Mouse (Mus musculus): ENCODE measurements around the gene Dpep3. TPM values are rescaled to one million over a fixed set of nuclear protein-coding genes. Genes with fewer than 3 reads are reported as not detected.

The Dpep3 gene
- polyA plus RNA-seq, 1 experiment from 2014 or later, result not detected

GRCm38 (mm10) chr8:105961101-105961500 is 18.1 kb downstream of the Dpep3 start:
- no peak overlapping the region for H3K9ac ChIP-seq (replicated peaks; ENCODE audit: low read length)
- peaks cover 8% of the 10 kb centered on the region; the same call in 1 of the 2 replicates for H3K4me1 ChIP-seq (ENCODE audit: control insufficient read depth, insufficient read depth, low read length)
- no peak overlapping the region for H3K4me3 ChIP-seq (ENCODE audit: low read depth, low read length)
- 78% methylated on average over 14 of the region's 14 CpGs for WGBS
- H3K9me3 ChIP-seq (replicated peaks; ENCODE audit: control insufficient read depth, low read length), result no peaks in the 10 kb centered on the region
- no peaks in the 10 kb centered on the region; the same call in 1 of the 2 replicates for H3K36me3 ChIP-seq (replicated peaks; ENCODE audit: control insufficient read depth, insufficient read depth, low read depth, low read length)
- ATAC-seq (replicated peaks; ENCODE audit: insufficient number of reproducible peaks, low FRiP score, low TSS enrichment, low read depth), result no peak
- H3K27ac ChIP-seq (replicated peaks; ENCODE audit: low read depth, low read length), result no peak overlapping the region
- no peak overlapping the region for H3K4me2 ChIP-seq (ENCODE audit: low read depth, low read length)
- DNase-seq (ENCODE audit: low spot score), result no peak
- no peaks in the 10 kb centered on the region for H3K27me3 ChIP-seq (ENCODE audit: control insufficient read depth, insufficient read depth, low read length)

- no peak overlapping the region for H3K27ac ChIP-seq (replicated peaks; ENCODE audit: low read depth, low read length)
- no peak overlapping the region for H3K4me2 ChIP-seq (ENCODE audit: low read depth, low read length)
- 88% methylated on average over 7 of the region's 7 CpGs for WGBS
- no peaks in the 10 kb centered on the region for H3K9me3 ChIP-seq (replicated peaks; ENCODE audit: control insufficient read depth, low read length)
- DNase-seq (ENCODE audit: low spot score), result no peak
- H3K9ac ChIP-seq (replicated peaks; ENCODE audit: low read length), result no peak overlapping the region
- H3K27me3 ChIP-seq (ENCODE audit: control insufficient read depth, insufficient read depth, low read length), result no peaks in the 10 kb centered on the region
- H3K4me1 ChIP-seq (ENCODE audit: control insufficient read depth, insufficient read depth, low read length), result peaks cover under 1% of the 10 kb centered on the region; the same call in 1 of the 2 replicates
- ATAC-seq (replicated peaks; ENCODE audit: insufficient number of reproducible peaks, low FRiP score, low TSS enrichment, low read depth), result no peak
- H3K4me3 ChIP-seq (ENCODE audit: low read depth, low read length), result no peak overlapping the region
- H3K36me3 ChIP-seq (replicated peaks; ENCODE audit: control insufficient read depth, insufficient read depth, low read depth, low read length), result no peaks in the 10 kb centered on the region; the same call in 1 of the 2 replicates
Measured at GRCm38 (mm10) chr8:105959350-105959749, 19.9 kb downstream of the Dpep3 start.

- Histone ChIP-seq H3K4me1 (ENCODE audit: control insufficient read depth, insufficient read depth, low read length) (no peaks in the 10 kb centered on the region), H3K27ac (replicated peaks; ENCODE audit: low read depth, low read length) (no peak overlapping the region), H3K4me2 (ENCODE audit: low read depth, low read length) (no peak overlapping the region), H3K9ac (replicated peaks; ENCODE audit: low read length) (no peak overlapping the region), H3K9me3 (replicated peaks; ENCODE audit: control insufficient read depth, low read length) (no peaks in the 10 kb centered on the region), H3K27me3 (ENCODE audit: control insufficient read depth, insufficient read depth, low read length) (no peaks in the 10 kb centered on the region), H3K4me3 (ENCODE audit: low read depth, low read length) (no peak overlapping the region), H3K36me3 (replicated peaks; ENCODE audit: control insufficient read depth, insufficient read depth, low read depth, low read length) (no peaks in the 10 kb centered on the region; the same call in 1 of the 2 replicates)
- 51% methylated on average over 3 of the region's 4 CpGs for WGBS
- ATAC-seq (replicated peaks; ENCODE audit: insufficient number of reproducible peaks, low FRiP score, low TSS enrichment, low read depth), result no peak
- no peak for DNase-seq (ENCODE audit: low spot score)
Measured at GRCm38 (mm10) chr8:105957813-105958212, 21.4 kb downstream of the Dpep3 start.

DNA sequence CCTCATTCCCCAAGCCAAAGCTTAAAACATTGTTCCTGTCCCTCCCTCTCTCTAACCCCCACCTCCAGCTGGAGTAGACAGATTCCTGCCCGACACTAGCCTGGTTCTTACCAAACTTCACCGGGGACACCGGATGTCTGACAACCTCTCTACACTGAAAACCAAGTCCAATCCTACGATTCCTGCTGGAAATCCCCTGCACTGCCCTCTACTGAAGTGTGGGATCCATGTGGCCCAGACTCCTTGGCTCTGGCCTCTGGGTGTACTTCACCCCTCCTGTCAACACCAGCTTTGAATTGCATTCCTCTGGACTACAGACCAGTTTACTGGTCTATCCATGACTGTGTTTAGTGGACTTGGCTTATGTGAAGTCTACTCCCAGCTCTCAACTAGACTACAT is 22.7 kb downstream of the Dpep3 start:
- Histone ChIP-seq H3K4me2 (ENCODE audit: low read depth, low read length) (no peak overlapping the region), H3K4me1 (ENCODE audit: control insufficient read depth, insufficient read depth, low read length) (no peaks in the 10 kb centered on the region), H3K4me3 (ENCODE audit: low read depth, low read length) (no peak overlapping the region), H3K36me3 (replicated peaks; ENCODE audit: control insufficient read depth, insufficient read depth, low read depth, low read length) (no peaks in the 10 kb centered on the region; the same call in 1 of the 2 replicates), H3K27ac (replicated peaks; ENCODE audit: low read depth, low read length) (no peak overlapping the region), H3K27me3 (ENCODE audit: control insufficient read depth, insufficient read depth, low read length) (no peaks in the 10 kb centered on the region), H3K9me3 (replicated peaks; ENCODE audit: control insufficient read depth, low read length) (no peaks in the 10 kb centered on the region), H3K9ac (replicated peaks; ENCODE audit: low read length) (no peak overlapping the region)
- no peak for ATAC-seq (replicated peaks; ENCODE audit: insufficient number of reproducible peaks, low FRiP score, low TSS enrichment, low read depth)
- DNase-seq (ENCODE audit: low spot score), result no peak
- WGBS, result 91% methylated on average over 4 of the region's 4 CpGs

- Histone ChIP-seq H3K4me3 (ENCODE audit: low read depth, low read length) (no peak overlapping the region), H3K9me3 (replicated peaks; ENCODE audit: control insufficient read depth, low read length) (no peaks in the 10 kb centered on the region), H3K36me3 (replicated peaks; ENCODE audit: control insufficient read depth, insufficient read depth, low read depth, low read length) (no peaks in the 10 kb centered on the region; the same call in none of the 2 replicates), H3K9ac (replicated peaks; ENCODE audit: low read length) (no peak overlapping the region), H3K4me2 (ENCODE audit: low read depth, low read length) (no peak overlapping the region), H3K27me3 (ENCODE audit: control insufficient read depth, insufficient read depth, low read length) (no peaks in the 10 kb centered on the region), H3K4me1 (ENCODE audit: control insufficient read depth, insufficient read depth, low read length) (no peaks in the 10 kb centered on the region), H3K27ac (replicated peaks; ENCODE audit: low read depth, low read length) (no peak overlapping the region)
- DNase-seq (ENCODE audit: low spot score) (no peak), ATAC-seq (replicated peaks; ENCODE audit: insufficient number of reproducible peaks, low FRiP score, low TSS enrichment, low read depth) (no peak)
- WGBS, result 19% methylated on average over 7 of the region's 7 CpGs
Measured at GRCm38 (mm10) chr8:105951057-105951659, 28.1 kb downstream of the Dpep3 start.

DNA sequence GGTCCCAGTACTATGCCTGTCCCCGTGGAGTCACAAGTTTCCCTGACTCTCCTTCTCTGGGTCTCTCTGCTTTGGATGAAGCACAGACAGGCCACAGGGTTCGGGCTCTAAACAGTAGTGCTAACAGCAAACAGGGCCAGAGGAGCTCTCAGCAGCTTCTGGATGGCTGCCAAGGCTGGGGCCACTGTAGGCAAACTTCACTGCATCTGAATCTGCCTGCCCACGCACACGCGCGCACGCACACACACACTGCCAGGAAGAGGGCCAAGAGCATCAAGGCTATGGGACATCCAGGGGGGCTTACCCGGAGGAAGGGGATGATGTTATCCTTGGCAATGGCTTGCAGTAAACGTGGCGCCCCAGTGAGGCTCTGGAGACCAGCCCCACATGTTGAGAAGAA is 29.9 kb downstream of the Dpep3 start:
- DNase-seq (ENCODE audit: low spot score) (no peak), ATAC-seq (replicated peaks; ENCODE audit: insufficient number of reproducible peaks, low FRiP score, low TSS enrichment, low read depth) (no peak)
- no peaks in the 10 kb centered on the region for H3K27me3 ChIP-seq (ENCODE audit: control insufficient read depth, insufficient read depth, low read length)
- H3K4me1 ChIP-seq (ENCODE audit: control insufficient read depth, insufficient read depth, low read length), result no peaks in the 10 kb centered on the region
- H3K9me3 ChIP-seq (replicated peaks; ENCODE audit: control insufficient read depth, low read length), result no peaks in the 10 kb centered on the region
- WGBS, result 90% methylated on average over 10 of the region's 10 CpGs
- H3K36me3 ChIP-seq (replicated peaks; ENCODE audit: control insufficient read depth, insufficient read depth, low read depth, low read length), result peaks cover 5% of the 10 kb centered on the region
- no peak overlapping the region for H3K4me3 ChIP-seq (ENCODE audit: low read depth, low read length)
- no peak overlapping the region for H3K27ac ChIP-seq (replicated peaks; ENCODE audit: low read depth, low read length)
- no peak overlapping the region for H3K4me2 ChIP-seq (ENCODE audit: low read depth, low read length)
- no peak overlapping the region for H3K9ac ChIP-seq (replicated peaks; ENCODE audit: low read length)

GRCm38 (mm10) chr8:105943321-105943739 is 35.9 kb downstream of the Dpep3 start, which contains the start of gene Lcat:
TSS of gene Lcat (minus strand) at chr8:105943382.
- Histone ChIP-seq H3K36me3 (replicated peaks; ENCODE audit: control insufficient read depth, insufficient read depth, low read depth, low read length) (peaks cover 7% of the 10 kb centered on the region), H3K4me2 (ENCODE audit: low read depth, low read length) (no peak within 1 kb of the TSS), H3K4me3 (ENCODE audit: low read depth, low read length) (no peak within 1 kb of the TSS), H3K9me3 (replicated peaks; ENCODE audit: control insufficient read depth, low read length) (no peaks in the 10 kb centered on the region), H3K27me3 (ENCODE audit: control insufficient read depth, insufficient read depth, low read length) (no peaks in the 10 kb centered on the region), H3K4me1 (ENCODE audit: control insufficient read depth, insufficient read depth, low read length) (no peaks in the 10 kb centered on the region), H3K9ac (replicated peaks; ENCODE audit: low read length) (no peak within 1 kb of the TSS), H3K27ac (replicated peaks; ENCODE audit: low read depth, low read length) (no peak within 1 kb of the TSS)
- no peak for ATAC-seq (replicated peaks; ENCODE audit: insufficient number of reproducible peaks, low FRiP score, low TSS enrichment, low read depth)
- no peak for DNase-seq (ENCODE audit: low spot score)
- 71% methylated on average over 8 of the region's 8 CpGs for WGBS

GRCm38 (mm10) chr8:105942542-105942941 is 36.7 kb downstream of the Dpep3 start:
- Histone ChIP-seq H3K27ac (replicated peaks; ENCODE audit: low read depth, low read length) (no peak overlapping the region), H3K9me3 (replicated peaks; ENCODE audit: control insufficient read depth, low read length) (no peaks in the 10 kb centered on the region), H3K9ac (replicated peaks; ENCODE audit: low read length) (no peak overlapping the region), H3K4me2 (ENCODE audit: low read depth, low read length) (no peak overlapping the region), H3K4me1 (ENCODE audit: control insufficient read depth, insufficient read depth, low read length) (no peaks in the 10 kb centered on the region; the same call in 1 of the 2 replicates), H3K4me3 (ENCODE audit: low read depth, low read length) (no peak overlapping the region), H3K36me3 (replicated peaks; ENCODE audit: control insufficient read depth, insufficient read depth, low read depth, low read length) (peaks cover 7% of the 10 kb centered on the region), H3K27me3 (ENCODE audit: control insufficient read depth, insufficient read depth, low read length) (no peaks in the 10 kb centered on the region)
- ATAC-seq (replicated peaks; ENCODE audit: insufficient number of reproducible peaks, low FRiP score, low TSS enrichment, low read depth) (no peak), DNase-seq (ENCODE audit: low spot score) (no peak)
- 97% methylated on average over 5 of the region's 5 CpGs for WGBS
